Mouse (Mus musculus) cerebellum, postnatal 10 days (tissue): Measurements from ENCODE around the gene Bcdin3d.

ENCODE experiments used
- DNase-seq, 2 experiments: peaks; one replicate each; pipeline ENCODE4 v3.0.0; 2021; ENCODE audit warnings: mixed read lengths in 2 of 2

The Bcdin3d gene

DNA sequence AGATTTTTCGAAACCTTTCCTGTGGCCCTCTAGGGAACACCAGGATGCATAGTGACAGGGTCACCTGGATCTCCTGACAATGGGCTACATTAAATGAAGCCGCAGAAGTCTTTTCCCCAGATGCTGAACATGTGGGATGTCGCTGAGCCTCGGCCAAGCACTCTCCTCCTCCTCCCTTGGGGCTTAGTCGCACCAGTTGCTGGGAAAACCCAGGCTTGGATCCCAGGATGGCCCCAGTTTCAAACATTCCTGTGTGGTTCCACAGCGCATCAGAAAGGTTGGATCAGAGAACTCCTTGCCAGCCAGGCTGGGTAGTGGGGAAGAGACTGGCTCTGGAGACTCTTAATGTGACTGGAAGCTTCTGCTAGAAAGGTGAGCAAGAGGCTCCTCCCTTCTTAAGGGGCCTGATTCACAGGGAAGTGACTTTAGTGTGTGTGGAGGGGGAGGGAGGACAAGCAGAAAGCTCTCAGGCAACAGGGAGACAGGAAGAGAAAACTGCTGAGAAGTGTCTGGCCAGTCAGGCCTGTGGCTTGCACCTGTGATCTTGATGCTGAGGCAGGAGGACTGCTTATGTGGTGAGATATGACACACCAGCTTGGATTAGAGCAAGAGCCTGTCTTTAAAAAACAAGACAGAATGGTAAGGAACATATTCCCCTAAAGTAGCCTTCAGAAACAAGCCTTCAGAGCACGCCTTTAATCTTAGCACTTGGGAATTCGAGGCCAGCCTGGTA is 35.4 kb downstream of the Bcdin3d start:
- DNase-seq: no peak

DNA sequence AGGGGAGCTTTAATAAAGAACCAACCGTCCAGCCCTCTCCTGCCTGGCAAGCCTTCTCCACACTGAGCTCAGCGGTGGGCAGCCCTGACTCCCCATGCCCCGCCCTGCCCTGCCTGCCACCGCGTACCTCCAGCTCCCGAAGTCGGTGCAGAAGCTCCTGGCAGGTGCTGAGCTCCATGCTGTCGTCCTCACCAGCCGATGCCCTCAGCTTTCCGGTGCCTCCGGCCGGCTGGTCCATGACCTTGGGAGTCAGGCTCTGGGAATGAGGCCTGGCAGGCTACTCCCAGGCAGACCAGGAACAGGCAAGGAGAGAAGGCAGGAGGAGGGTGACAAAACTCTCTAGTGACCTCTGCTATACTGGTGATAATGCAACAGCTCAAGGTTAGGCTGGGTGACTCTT is 40.6 kb downstream of the Bcdin3d start:
- peak in 1 of 2 experiments; percentile 30 for DNase-seq

DNA sequence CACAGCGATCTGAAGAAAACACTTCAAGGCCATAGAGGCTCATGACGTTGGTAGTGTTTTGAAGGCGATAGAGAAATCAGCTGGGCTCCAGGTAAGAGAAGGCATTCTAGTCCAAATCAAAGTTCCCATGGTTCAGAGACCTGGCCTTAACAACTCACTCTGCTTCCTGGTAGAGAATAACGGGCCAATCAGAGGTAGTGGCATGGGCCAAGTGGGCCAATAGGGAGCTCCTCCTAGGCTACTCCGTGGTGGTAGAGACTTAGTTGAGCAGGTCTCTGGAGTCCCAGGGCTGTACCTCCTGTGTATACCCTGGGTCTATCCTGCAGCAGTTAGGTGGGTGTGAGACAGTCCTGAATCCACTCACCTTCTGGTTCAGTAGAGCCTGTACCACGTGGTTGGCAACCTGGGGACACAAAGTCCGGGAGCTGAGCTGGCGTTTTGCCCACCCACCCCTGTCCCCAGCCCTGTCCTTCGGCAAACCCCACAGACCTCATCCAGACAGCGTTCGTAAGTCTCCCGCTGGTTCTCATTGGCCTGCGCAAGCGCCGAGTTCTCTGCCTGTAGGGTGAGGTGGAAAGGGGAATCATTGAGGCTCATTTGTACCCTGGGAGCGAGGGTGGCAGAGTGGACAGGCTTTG is 41.3 kb downstream of the Bcdin3d start:
- DNase-seq: peak in 1 of 2 experiments; percentile 29

DNA sequence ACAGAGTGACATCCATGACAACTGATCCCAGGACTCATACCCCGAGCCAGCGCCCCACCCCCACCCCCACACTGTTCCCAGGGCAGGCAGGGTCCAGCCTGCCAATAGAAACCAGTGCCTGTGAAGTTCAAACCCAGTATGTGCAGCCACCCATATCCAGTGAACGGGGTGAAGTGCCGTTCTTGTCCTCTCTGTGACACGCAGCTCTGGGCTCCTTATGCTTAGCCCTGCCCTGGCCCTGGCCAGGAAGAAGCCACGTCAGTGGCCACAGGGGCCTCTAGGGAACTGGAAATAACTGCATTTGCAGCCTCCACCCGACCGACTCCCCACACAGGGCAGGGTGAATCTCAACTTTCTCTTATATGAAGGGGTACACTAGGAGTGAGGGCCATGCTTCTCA is 42.6 kb downstream of the Bcdin3d start:
- DNase-seq: no peak

DNA sequence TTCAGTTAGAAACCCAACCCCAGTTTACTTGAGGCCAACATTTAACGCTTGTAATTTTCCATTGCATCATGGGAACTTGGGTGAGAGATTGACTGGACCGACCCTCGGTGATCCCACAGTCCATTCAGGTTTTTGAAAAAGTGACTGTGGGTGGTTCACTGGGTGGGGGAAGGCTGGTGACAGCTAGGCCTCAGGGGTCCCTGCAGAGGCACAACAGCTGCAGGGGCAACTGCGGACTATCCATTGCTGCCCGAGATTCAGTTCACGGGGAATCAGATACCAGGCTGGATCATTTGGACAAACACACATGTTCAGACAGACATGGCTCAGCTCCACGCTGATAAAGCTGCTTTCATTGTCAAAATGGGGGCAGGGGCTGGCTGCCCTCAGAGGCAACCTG is 43.0 kb downstream of the Bcdin3d start:
- DNase-seq: no peak

DNA sequence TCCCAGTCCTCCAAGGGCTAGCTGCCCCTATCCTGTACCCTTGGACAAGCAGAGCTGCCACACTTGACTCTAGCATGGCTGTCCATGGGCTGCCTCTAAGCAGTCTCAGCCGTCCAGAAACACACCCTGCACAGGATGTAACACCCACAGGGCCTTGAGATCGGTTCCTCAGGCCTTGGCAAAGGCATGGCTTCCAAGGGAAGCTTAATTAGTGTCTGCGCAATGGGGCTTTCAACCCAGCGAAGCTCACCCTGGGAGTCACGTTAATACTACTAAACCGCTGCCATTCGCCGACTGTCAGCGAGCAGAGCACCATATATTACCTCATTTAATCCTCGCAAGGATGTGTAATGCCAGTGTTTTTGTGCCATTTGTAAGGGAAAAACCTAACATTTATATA is 43.5 kb downstream of the Bcdin3d start:
- DNase-seq: no peak

DNA sequence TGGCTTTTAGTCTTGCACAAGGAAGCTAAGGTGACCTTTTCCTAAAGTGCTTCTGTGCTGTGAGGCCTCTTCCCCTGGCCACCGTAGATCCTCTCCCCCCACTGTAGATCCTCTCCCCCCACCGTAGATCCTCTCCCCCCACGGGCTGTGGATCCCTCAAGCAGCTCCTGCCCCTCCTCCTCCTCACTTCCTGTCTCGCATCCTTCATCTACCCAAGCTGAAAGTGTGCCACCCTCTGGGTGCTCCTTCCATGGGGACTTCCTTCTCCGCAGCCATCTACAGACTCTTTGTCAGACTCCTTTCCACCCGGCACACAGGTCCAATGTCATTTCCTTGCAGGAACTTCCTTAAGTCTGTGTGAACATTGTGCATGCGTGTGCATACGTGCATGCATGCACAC is 44.1 kb downstream of the Bcdin3d start:
- no peak for DNase-seq

DNA sequence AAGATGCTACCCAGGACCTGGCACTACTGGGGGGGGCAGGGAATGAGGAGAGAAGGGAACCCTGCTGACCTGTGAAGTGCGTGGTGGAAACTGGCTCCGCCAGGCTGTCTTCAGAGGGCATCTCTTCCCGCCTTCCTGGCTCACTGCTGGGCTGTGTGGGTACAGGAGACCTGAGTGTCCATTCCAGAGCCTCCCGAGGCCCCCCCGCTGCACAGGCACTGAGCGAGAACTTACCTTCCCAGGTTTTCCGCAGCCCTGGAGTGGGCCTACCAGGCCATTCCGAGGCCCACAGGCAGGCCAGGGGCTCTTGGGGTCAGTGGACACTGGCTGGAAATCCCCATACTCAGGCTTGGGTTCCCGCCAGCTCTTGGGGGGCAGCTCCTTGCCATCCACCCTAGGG is 50.6 kb downstream of the Bcdin3d start:
- peak in 1 of 2 experiments; percentile 24 for DNase-seq

DNA sequence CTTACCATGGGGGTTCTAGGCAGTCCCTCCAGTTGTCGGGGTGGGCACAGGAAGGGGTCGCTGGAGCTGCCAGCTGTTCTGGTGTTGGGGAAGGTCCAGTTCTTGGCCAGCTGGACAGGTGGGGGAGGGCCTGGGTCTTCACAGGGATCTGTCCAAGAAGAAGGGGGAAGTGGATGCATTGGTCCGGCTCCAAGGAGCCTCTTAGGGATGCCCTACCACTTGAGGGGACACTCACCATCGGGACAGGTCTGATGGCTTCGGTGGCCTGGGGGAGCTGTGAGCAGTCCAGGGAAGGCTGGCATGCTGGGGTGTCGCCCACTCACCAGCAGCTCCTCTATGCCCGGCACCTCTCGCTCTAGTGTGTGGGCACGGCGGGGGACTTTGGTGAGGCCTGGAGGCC is 51.4 kb downstream of the Bcdin3d start:
- DNase-seq: peak in 1 of 2 experiments; percentile 12

DNA sequence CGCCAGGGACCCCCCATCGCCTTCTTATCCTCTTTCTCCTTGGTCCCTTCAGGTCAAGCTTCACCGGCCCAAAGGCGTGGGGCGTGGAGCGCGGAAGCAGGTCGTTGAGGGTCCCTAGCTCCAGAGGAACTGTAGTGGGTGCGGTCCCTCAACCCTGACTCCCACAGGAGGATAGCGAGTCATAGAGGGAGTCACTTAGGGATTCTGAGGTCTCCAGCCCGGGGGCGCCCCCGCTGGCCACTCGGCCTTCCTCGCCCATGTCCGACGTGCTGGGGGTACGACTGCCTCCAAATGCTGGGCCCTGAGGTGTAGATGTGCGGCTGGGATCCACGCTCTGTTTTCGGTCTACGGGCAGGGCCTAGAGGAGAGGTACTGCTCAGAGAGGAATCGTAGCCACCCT is 52.0 kb downstream of the Bcdin3d start:
- DNase-seq: peak in 1 of 2 experiments; percentile 13

DNA sequence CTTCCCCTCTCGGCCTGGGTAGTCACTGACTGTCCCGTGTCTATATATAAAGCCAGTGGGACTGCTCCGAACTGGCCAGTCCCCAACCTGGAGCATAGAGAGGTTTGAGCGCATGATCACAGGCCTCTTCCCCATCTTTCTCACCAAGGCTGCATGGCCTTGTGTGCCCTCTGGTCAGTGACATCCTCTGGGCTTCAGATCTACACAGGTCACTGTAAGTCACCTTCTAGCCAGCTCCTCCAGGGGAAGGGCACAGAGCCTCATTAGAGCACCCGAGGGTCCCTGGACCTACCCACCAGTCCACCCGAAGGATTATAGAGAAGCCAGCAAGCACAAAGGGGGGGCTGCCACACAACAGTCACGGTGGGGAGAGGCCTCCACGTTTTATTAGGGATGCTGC is 52.9 kb downstream of the Bcdin3d start:
- DNase-seq: no peak

DNA sequence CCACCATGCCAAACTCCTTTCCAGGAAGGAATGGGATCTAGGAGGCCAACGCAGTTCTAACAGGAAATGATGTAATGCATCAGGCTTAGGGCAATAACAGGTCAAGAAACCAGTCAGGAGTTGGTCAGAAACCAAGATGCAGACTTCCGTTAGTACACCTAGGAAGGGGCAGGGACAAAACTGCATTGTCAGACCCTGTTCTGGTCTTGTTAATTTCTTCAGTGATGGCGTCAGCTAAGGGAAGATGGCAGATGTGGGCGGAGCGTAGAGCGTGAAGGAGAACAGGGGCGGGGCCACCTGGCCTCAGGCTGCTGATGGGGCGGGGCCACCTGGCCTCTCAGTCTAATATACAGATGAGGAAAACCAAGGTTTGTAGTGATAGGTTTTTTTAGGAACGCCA is 53.4 kb downstream of the Bcdin3d start:
- no peak for DNase-seq

DNA sequence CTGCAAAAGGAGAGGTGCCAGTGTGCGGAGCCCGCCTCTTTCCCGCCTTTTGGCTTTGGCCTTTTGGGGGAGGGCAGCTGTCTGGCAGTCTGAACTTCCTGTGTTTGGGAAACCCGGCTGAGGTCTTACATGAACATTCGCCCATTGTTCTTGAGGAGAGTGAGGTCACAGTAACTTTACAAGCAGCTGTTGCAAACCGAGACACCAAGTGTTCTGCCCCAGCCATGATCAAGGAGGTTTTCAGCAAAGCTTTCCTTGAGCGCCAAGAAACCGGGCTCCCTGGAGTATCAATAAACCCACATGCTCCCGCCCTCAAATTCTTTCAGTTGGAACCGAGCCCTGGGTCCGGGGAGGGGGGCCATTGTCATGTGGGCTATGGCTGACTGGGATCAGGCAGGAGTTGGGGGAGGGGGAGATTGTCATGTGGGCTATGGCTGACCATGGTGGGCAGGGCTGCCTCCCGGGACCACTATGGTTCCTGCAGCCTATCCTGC is 54.0 kb downstream of the Bcdin3d start:
- DNase-seq: peak; percentile 80 to 82

DNA sequence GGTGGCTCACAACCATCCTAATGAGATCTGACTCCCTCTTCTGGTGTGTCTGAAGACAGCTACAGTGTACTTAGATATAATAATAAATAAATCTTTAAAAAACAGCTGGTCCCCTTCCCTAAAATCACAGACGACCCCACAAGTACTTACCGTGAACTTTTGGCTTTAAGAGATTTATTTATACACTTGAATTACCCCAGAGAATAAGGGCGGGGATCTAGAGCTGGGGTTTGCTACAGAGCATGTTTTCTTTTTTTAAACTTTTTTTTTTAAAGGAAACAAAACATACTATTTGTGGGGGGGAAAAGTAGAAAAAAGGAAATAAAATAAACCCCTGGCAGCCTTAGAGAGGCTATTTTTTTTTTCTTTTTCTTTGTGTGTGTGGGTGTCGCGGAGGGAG is 54.4 kb downstream of the Bcdin3d start:
- DNase-seq: no peak
